Mouse (Mus musculus): ENCODE data around the gene Sirt7. TPM values are rescaled to one million over a fixed set of nuclear protein-coding genes. Genes with fewer than 3 reads are reported as not detected.

The Sirt7 gene
- total RNA-seq (2015), result 22.9 and 24.2 TPM in 2 replicates
- total RNA-seq (2017), result 60.4 and 63.4 TPM in 2 replicates

DNA sequence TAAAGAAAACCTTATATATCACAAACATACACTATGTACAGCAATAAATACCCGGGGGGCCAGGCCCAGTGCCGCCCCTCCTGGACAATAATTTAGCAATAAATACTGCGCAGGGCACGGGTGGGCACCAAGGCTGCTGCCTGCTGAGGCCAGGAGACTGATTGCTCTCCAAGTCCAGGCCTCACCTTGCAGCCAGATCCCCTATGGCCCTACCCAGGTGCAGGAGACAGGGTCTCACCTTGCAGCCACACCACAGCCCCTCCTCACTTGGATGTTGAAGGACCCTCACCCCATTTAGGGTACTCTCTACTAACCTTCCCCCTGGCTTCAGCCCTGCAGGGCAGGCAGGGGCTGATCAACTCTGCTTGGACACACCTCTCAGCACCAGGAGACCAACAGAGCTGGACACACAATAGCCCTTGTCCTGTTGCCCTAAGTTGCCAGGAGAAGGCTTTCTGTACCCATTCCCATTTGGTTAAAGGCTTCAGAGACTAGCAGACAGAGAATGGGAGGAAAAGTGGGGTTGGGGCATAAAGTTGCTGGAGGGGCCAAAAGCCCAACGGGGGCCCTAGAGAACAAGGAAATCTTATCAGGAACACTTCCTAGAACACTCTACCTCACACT, at the start of gene Sirt7:
TSS of gene Sirt7 (minus strand) at position 89 of the 624 bp plus-strand sequence.
- no peak for ATAC-seq (replicated peaks; ENCODE audit: poor library complexity)

DNA sequence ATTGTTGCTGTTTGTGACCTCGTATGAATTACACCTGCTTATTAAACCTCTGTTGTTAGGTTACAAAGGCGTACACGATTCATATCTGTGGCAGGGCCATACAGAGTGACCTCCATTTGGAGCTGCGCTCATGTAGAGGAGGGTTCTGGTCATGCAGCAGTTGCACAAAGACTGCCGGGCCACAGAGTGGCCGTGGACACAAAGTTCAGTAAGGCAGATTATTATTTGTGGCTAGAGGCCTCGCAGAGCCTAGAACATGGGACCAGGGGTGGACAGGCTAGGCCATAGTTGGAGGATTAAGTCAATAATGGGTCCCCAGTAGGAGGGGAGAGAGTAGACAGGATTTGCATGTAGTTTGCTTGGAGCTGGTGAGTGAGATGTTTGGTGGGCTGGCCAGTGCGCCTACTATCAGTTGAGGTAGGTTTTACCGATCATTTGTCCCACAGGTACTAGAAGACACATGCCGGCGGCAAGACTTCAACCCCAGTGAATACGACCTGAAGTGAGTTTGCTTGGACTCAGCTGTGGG, 48.6 kb upstream of the Sirt7 start:
- ATAC-seq (replicated peaks; ENCODE audit: poor library complexity), result no peak

DNA sequence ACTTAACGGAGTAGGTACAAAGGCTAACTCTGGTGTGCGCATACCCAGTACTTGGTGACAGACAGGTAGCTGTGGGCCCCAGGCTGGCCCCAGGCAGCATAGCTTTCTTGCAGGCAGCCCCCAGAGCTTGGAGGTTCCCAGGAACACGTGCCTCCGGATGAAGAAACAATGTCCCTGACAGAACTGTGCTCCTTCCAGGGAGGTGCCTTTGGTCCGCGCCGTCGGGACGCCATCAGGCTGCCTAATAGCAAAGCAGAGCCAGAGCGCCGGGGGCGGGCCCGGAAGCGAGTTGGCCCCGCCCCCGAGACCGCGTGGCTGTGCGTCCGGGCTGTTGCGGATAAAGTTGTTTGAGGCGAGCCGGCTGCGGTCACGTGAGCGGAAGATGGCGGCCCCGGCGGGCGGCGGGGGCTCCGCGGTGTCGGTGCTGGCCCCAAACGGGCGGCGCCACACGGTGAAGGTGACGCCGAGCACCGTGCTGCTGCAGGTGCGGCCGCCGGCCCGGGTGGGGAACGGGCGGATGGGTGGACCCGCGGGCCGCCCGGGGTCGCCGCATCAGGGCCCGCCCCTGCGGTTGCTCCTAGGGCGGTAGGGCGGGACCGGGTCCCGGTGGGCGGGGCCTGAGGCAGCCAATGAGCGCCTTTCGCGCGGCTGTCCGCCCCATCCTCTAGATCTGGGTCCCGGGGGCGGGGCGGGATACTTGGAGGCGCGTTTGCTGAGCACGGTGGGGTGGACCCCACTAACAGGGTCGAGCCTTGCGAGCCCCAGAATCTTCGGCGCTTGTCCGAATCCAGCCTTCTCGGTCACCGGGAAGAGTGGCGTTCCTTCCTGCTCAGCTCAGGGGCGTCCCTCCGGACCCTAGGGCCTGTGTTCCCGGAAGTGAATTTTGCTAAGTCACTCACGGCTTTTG, 47.9 kb upstream of the Sirt7 start, which contains the start of gene Aspscr1:
TSS of gene Aspscr1 (plus strand) at position 287 of the 907 bp plus-strand sequence.
- peak; percentile 92 for ATAC-seq (replicated peaks; ENCODE audit: poor library complexity)

DNA sequence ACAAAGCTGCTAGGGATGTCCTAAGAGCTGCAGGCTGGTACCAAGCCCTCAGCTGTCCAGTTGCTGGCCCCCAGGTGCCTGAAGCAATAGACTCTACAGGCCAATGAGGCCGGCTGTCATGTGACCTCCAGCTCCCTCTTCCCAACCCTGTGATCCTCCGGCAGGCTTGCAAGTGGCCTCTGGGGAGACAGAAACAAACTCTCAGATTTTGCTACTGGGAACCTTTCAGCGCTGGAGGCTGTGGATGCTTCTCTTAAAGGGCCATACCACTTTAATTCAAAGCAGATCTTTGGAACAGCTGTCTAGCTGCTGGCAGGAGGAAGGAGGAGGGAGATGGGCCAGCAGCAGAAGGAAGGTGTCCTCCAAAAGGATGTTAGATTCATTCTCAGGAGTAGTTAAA, 41.6 kb upstream of the Sirt7 start:
- no peak for ATAC-seq (replicated peaks; ENCODE audit: poor library complexity)

DNA sequence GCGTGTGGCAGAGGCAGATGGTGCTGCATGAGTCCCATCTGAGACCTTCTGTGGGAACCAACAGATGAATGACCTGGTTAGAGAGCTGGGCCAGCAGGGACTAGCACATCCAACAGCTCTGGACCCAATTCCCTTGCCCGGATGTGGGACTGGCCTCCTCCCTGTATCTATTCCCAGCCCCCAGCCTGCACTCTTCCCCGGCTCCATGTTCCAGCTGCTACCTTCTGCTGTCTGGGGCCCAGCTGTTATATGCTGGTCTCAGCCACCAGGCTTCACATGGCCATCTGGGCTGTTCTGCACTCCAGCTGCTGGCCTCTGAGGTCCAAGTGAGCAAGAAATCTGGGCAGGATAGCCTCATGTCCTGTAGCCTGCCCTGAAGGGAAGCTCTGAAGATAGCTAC, 40.4 kb upstream of the Sirt7 start:
- no peak for ATAC-seq (replicated peaks; ENCODE audit: poor library complexity)

DNA sequence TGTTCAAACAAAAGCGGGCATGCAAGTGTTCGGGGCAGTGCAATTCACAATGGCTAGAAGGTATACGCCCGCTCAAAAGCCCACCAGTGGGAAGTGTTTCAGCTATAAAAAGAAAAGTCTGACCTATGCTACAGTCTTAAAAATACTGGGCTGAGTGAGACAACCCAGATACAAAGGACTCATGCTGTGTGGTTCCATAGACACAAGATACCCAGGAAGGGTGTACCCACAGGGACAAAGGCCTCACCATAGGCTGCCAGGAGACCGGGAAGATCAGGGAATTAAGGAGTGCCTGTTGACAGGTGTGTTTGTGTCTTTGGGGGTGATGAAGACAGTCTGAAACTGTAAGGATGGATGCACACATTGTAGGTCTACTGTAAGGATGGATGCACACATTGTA, 38.7 kb upstream of the Sirt7 start:
- ATAC-seq (replicated peaks; ENCODE audit: poor library complexity), result no peak

DNA sequence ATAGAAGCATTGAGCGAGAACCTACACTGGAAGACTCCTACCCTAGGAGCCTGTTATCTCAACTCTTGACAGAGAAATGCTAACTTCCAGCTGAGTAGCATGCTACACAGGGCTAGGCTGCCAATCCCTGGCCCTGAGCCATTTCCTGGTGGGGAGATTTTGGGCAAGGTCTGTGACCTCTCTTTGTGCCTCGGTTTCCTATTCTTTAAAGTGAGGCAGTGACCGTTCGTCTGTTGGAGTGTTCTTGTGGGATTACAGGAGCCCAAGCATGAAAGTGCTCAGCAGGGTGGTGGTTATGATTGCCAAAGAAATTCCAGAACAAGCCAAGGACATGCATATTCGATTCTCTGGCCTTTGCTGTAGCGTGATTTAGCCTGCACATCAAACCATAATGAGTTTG, 37.7 kb upstream of the Sirt7 start:
- ATAC-seq (replicated peaks; ENCODE audit: poor library complexity), result no peak

DNA sequence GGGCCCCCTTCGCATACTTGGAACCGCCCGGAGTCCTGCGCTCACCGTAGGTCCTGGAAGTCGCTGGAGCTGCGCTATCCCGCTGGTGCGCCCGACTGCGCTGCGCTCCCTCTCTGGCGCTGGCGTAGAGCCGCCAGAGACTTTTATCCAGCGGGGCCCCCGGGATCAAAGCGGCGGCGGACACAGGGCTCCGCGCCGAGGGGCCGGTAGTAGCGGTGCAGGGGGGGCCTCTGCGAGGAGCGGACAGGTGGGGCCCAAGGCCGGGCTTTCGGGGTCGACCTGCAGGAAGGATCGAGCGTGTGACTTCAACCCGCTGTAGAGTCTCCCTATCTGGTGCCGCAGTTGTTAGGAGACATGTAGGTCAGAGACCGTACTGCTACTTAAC, 36.0 kb upstream of the Sirt7 start, which contains the start of gene Notum:
TSS of gene Notum (minus strand) at position 100 of the 385 bp plus-strand sequence.
- ATAC-seq (replicated peaks; ENCODE audit: poor library complexity), result no peak

DNA sequence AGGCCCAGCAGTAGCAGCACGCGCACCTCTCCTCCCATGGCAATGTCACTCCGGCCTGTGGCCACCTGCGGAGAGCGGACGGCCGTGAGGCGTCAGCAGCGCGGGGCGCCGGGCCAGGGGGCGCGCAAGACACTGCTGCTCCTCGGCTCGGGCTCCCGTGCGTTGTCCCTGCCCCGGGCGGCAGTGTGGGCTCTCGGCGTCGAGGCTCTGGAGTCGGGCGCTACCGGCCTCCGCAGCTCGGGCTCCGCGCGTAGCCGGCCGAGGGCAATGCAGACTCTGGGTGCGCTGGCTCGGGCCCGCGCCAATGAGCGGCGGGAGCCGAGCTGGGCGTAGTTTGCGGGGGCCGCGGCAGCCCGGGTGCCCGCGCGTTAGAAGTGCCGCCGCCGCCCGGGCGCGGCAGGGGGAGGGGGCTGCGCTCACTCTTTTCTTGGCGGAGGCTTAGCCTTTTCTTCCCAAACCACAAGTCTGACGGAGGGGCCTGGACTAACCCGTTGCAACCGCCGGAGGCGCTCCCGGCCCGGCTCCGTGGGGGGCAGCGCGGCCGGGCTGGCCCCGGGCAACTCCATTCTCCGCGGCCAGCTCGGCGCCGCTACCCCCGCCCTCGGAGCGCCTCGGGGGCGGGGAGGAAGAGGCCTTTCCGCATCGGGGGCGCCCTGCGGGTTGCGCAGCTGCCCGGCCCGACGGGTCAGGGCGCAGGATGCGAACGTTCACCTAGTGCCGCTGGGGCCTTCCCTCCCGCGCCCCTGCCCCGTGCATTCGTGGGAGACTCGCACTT, 35.4 kb upstream of the Sirt7 start:
- 0 out of 2 replicates have a peak, but pooled peaks have one; percentile 8 for ATAC-seq (replicated peaks; ENCODE audit: poor library complexity)

DNA sequence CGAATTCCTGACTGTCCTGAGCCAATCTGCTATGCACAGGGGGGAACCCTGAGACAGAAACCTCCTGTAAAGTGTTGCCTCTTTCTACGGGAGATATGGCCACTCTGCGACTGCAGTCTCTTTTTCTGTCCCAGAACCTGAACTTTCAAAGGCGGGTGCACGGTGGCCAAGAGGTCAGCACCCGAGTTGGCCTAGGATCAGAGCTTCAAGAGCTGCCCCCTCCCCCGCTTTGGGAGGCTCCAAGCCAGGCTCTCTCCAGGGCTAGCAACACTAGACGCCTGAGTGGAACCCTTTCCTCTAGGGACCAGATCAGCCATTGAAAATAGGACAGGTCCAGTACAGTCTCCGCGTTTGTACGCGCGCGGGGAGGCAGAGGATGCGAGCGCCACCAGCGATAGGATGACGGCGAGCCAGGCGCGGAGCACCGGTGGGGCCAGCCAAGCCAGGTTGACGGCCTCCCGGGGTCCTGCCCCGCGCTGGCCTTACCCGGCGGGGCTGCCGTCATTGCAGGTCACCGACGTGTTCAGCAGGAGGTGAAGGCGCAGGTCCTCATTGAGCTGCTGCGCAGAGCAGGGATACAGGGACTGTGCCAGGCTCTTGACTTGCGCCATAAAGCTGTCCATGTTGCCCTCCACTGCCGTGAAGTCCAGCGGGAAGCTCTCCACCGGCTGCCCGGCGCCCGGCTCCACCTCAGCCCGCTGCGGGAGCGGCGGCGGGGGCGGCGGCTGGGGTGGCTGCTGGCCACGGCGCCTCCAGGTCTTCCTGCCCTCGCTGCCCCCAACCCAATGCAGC, 34.7 kb upstream of the Sirt7 start:
- ATAC-seq (replicated peaks; ENCODE audit: poor library complexity), result no peak

DNA sequence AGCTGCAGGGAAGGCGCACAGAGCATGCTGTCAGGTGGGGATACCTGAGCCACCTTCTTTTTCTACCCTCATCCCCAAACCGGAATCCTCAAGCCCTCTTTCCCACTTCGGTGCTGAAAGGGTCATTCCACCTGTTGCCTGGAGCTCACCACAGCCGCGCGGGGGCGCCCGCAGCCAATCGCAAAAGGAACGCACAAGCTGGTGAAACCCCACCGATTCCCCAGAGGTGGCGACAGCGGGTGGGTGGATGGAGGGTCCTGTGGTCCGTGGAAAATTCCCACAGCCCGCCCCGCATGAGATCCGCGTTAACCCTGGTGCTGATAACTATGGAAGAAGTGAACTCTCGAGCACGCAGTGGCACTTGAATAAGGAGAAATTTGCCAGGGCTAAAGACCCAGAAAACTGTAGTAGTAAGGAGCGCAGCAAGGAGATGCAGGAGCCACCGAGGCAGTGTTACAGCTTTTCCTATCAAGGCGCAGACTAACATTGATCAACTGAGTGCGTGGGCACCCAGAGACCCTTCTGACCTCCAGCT, 33.9 kb upstream of the Sirt7 start:
- ATAC-seq (replicated peaks; ENCODE audit: poor library complexity), result peak; percentile 80

DNA sequence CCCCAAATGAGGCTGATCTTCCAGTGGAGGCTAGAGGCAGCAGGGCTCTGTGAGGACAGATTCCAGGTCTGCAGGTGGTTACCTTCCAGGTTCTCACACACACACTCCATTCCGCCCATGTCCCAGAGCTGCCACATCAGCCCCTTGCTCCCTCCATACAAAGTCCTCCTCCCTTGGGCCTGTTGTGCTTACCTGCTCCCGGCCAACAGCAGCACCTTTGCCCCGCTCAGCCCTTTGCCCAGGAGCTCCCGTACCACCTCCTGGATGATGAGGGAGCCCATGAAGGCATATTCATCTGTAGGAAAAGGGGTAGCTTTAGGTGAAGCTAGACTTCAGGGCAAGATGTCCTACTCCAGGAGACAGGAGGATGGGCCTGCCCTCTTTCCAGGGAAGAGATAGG, 32.3 kb upstream of the Sirt7 start:
- no peak for ATAC-seq (replicated peaks; ENCODE audit: poor library complexity)

DNA sequence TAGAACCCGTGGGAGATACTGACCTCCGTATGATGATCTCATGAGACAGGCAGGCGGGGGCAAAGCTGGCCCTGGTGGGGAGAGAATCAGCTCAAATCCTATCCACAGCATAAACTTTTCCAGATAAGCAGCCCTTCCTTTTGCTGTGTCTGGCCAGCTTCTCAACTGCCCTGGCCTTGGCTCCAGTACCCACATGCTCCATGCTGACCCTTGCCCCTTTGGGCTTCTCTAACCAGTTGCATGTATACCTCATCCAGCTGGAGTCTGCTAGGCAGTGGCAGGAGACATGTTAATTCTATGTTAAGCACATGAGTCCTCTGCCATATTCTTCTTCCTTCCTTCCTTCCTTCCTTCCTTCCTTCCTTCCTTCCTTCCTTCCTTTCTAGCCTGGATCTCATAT, 29.7 kb upstream of the Sirt7 start:
- no peak for ATAC-seq (replicated peaks; ENCODE audit: poor library complexity)

DNA sequence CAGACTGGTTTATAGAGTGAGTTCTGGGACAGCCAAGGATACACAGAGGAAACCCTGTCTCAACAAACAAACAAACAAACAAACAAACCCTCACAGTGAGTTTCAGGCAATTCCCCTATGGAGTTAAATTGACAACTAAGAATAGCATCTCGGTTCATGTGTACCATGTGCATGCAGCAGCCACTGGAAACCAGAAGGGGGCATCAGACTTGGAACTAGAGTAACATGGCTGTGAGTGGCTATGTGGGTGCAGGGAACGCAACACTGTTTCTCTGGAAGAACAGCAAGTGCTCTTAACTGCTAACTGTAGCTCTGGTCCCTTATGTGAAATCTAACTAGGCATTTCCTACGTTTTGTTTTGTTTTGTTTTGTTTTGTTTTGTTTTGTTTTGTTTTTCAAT, 26.8 kb upstream of the Sirt7 start:
- peak; percentile 51; the same call in 1 of the 2 replicates for ATAC-seq (replicated peaks; ENCODE audit: poor library complexity)

DNA sequence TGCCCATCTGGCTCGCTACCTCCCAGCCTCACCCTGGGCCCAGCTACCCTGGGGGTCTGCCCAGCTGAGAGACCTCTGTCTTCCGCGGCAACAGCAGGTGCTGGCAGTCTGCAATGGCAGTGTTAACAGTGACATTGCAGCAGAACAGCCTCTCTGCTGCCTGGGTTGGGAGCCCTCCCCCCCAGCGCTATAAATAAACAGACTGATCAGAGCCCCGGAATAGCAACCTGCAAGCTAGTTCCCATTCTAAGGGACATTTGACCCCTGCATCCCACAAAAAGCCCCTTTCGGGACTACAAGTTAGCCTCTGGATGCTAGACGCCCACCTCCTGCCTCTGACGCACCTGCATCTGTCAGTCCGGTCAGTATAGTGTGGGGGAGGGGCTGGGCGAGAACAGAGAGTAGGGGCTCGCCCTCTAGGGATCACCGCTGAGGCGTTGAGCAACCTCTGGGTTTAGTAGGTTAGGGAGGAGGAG, 23.0 kb upstream of the Sirt7 start, which contains the start of gene Myadml2:
TSS of gene Myadml2 (minus strand) at position 158 of the 476 bp plus-strand sequence.
- ATAC-seq (replicated peaks; ENCODE audit: poor library complexity), result peak; percentile 26; the same call in 1 of the 2 replicates

DNA sequence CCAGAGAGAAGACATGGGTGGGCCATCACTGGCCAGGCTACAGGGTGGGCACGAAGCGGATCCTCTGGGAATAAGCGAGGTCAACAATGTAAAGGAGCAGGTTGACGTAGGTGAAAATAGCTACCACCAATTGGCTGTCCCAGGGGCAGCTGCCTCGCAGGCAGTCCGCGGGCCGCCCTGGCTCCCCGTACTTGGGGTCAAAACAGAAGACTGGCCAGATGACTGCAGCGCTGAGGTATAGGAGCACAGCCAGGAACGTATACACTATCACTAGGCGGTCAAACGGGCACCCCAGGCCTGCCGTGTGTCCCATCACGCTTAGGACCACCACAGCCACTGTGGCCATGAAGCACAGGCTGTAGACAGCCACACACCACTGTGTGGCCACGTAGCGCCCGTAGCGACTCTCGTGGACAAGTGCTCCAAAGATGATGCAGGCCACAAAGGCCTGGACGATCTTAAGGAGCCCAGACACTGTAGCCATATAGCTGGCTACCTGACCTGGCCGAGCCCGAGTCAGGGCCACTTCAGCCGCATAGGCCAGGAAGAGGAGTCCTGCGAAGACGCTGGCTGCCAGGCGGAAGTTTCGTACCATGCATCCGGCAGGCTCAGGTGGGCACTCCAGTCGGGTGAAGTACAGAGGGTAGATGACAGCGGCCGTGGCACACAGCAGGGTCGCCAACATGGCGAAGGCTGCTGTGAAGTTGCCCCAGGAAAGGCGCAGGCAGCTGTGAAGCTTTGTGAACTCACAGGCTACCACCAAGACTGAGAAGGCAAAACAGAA, 22.2 kb upstream of the Sirt7 start:
- ATAC-seq (replicated peaks; ENCODE audit: poor library complexity), result no peak

DNA sequence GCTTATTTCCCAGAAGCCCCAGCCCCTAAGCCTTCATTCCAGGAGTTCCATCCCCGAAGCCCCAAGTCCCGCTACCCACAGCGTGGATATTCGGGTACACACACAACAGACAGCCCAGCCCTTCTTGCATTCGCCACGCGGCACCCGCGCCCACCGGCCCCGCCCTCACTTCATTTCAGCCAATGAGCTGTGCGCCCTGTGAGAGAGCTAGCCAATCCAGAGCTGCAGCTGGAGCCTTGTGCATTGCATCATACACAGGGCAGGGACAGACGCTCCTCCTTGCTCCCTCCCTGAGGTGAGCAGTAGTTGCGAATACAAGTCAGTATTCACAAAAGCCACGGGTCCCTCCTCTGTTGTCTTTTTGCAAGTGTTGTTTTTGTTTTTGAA, 18.6 kb upstream of the Sirt7 start, which contains the start of gene Pycr1:
TSS of gene Pycr1 (minus strand) at position 169 of the 387 bp plus-strand sequence.
- peak; percentile 96 for ATAC-seq (replicated peaks; ENCODE audit: poor library complexity)

DNA sequence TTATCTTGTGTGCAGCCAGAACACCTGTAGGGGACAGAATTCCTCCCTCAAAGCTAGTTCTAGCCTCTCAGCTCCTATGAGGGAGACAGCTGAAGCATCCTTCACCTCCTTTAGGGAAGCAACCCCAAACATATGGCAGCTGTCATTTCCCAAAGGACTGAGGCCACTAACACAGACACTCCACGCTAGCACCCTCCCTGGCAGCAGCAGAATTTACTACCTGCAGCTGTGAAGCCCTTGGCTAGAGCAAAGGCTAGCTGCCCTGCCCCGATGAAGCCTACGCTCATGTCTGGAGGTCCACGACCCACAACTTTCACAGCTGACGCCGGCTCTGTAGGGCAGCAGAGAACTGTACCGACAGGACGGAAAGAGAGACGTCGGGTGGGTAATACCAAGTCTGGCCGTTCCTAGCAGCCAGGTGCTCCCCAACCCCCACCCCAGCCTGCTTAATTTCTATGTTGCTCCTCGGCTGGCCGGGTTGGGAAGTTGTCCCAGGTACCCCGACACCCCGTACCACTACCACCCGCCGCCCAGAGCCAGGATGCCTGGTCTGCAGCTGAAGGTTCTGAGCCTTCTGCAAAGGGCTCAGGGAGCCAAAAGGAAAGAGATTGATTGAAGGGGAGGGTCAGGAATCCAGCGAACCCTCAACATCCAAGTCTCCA, 18.0 kb upstream of the Sirt7 start:
- ATAC-seq (replicated peaks; ENCODE audit: poor library complexity), result peak; percentile 17

Measured in megakaryocyte progenitor cell, adult 5-6 weeks (primary cell).